Mouse (Mus musculus): ENCODE measurements around the gene Rps6kb2.

The Rps6kb2 gene

GRCm38 (mm10) chr19:4155223-4156072 lies 7.7 kb downstream of the Rps6kb2 start:
- 76% methylated on average over 6 of the region's 6 CpGs for WGBS

- WGBS, result 58% methylated on average over 13 of the region's 13 CpGs
Measured at GRCm38 (mm10) chr19:4154437-4155222, 8.5 kb downstream of the Rps6kb2 start.

- WGBS, result 75% methylated on average over 11 of the region's 11 CpGs
Measured at GRCm38 (mm10) chr19:4153232-4153654, 9.9 kb downstream of the Rps6kb2 start, which contains the start of gene Ptprcap. Gene Ptprcap (plus strand): TSS chr19:4153604.

GRCm38 (mm10) chr19:4152445-4153231 lies 10.5 kb downstream of the Rps6kb2 start:
- 78% methylated on average over 8 of the region's 8 CpGs for WGBS

GRCm38 (mm10) chr19:4151898-4152297 lies 11.3 kb downstream of the Rps6kb2 start:
- 91% methylated on average over 5 of the region's 5 CpGs for WGBS

GRCm38 (mm10) chr19:4151488-4151860 lies 11.7 kb downstream of the Rps6kb2 start:
- WGBS, result 74% methylated on average over 5 of the region's 5 CpGs

- 83% methylated on average over 22 of the region's 22 CpGs for WGBS
Measured at GRCm38 (mm10) chr19:4150567-4151487, 12.3 kb downstream of the Rps6kb2 start.

GRCm38 (mm10) chr19:4149764-4150461 lies 13.2 kb downstream of the Rps6kb2 start:
- WGBS, result 92% methylated on average over 17 of the region's 17 CpGs

GRCm38 (mm10) chr19:4149283-4149682 lies 13.9 kb downstream of the Rps6kb2 start:
- 81% methylated on average over 11 of the region's 11 CpGs for WGBS

- WGBS, result 1% methylated on average over 8 of the region's 8 CpGs
Measured at GRCm38 (mm10) chr19:4148819-4149218, 14.3 kb downstream of the Rps6kb2 start.

GRCm38 (mm10) chr19:4148491-4148806 lies 14.7 kb downstream of the Rps6kb2 start, which contains the start of gene Coro1b:
Gene Coro1b (plus strand): TSS chr19:4148619.
- WGBS, result under 1% methylated on average over 33 of the region's 33 CpGs

GRCm38 (mm10) chr19:4147782-4148490 lies 15.2 kb downstream of the Rps6kb2 start:
- 35% methylated on average over 9 of the region's 9 CpGs for WGBS

GRCm38 (mm10) chr19:4147022-4147405 lies 16.1 kb downstream of the Rps6kb2 start:
- 46% methylated on average over 3 of the region's 3 CpGs for WGBS

- 76% methylated on average over 12 of the region's 12 CpGs for WGBS
Measured at GRCm38 (mm10) chr19:4146366-4147021, 16.7 kb downstream of the Rps6kb2 start.

GRCm38 (mm10) chr19:4145936-4146335 lies 17.2 kb downstream of the Rps6kb2 start:
- WGBS, result 89% methylated on average over 5 of the region's 5 CpGs

GRCm38 (mm10) chr19:4144550-4145498 lies 18.3 kb downstream of the Rps6kb2 start:
- 81% methylated on average over 16 of the region's 16 CpGs for WGBS

GRCm38 (mm10) chr19:4143759-4144268 lies 19.3 kb downstream of the Rps6kb2 start, which contains the start of gene Cabp4:
Gene Cabp4 (minus strand): TSS chr19:4144033.
- WGBS, result 79% methylated on average over 7 of the region's 7 CpGs

Data from cerebral cortex, adult 2 months (tissue).